Mouse (Mus musculus): ENCODE data around the gene Fgfr2. TPM values are rescaled to one million over a fixed set of nuclear protein-coding genes. Genes with fewer than 3 reads are reported as not detected.

Fgfr2 gene
- polyA plus RNA-seq, 1 experiment from 2014 or later = 104 TPM

- H3K36me3 ChIP-seq = no peaks in the 10 kb centered on the region
- H3K4me1 ChIP-seq = 0 out of 2 replicates have a peak, but pooled peaks cover 2% of the 10 kb centered on the region
- H3K27ac ChIP-seq = no peak overlapping the region
- no peak overlapping the region for H3K4me2 ChIP-seq
- no peak overlapping the region for H3K9ac ChIP-seq
- no peak for ATAC-seq (ENCODE audit: insufficient read depth, low FRiP score, low read depth)
- H3K27me3 ChIP-seq (replicated peaks) = no peaks in the 10 kb centered on the region
- no peak overlapping the region for H3K4me3 ChIP-seq (replicated peaks)
- 73% methylated on average over 6 of the region's 6 CpGs for WGBS
- H3K9me3 ChIP-seq = no peaks in the 10 kb centered on the region
Observed at GRCm38 (mm10) chr7:131653416-131653815, 1469.7 kb downstream of the Fgfr2 start.

DNA sequence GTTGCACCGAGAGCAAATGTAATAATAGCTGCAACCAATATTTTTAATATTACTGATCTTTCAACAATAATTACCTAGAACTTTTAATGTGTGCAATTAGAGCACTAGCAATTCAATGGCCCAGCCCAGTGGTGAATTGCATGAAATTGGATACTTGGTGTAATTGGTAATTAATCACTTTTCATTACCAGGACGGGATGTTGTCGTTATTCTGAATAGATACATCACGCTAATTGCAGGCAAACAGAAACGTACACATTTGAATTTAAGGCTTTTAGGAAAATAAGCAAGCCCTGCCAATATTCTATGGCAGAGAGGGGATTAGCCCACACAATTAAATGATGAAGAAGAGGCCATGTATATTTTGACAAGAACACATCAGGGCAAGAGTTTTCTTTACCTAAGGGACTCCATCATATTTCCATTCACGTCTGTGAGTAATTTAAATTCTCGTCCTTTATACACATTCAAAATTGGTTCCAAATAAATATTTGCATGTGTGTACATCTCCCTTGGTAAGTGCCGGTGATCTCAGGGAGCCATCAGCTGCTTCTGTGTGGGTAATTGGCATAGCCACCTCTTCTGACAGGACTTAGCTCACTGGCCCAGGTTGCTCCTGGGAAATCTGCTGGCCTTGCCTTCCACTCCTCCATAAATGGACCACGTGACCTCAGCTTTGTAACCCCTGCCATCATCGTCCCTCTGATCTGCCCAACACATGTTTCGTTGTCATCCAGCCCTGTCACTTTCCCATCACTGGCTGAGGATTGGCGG, 1471.0 kb downstream of the Fgfr2 start:
- 0 out of 2 replicates have a peak, but pooled peaks cover 2% of the 10 kb centered on the region for H3K4me1 ChIP-seq
- no peak overlapping the region for H3K4me2 ChIP-seq
- H3K27me3 ChIP-seq (replicated peaks) = no peaks in the 10 kb centered on the region
- no peak overlapping the region for H3K27ac ChIP-seq
- H3K9me3 ChIP-seq = no peaks in the 10 kb centered on the region
- H3K36me3 ChIP-seq = no peaks in the 10 kb centered on the region
- H3K9ac ChIP-seq = no peak overlapping the region
- H3K4me3 ChIP-seq (replicated peaks) = no peak overlapping the region
- no peak for ATAC-seq (ENCODE audit: insufficient read depth, low FRiP score, low read depth)
- 68% methylated on average over 12 of the region's 12 CpGs for WGBS

- H3K27me3 ChIP-seq (replicated peaks) = peaks cover 7% of the 10 kb centered on the region; the same call in 1 of the 2 replicates
- H3K27ac ChIP-seq = no peak overlapping the region
- H3K9me3 ChIP-seq = no peaks in the 10 kb centered on the region
- no peak overlapping the region for H3K9ac ChIP-seq
- ATAC-seq (ENCODE audit: insufficient read depth, low FRiP score, low read depth) = no peak
- WGBS = 43% methylated on average over 2 of the region's 2 CpGs
- no peaks in the 10 kb centered on the region for H3K36me3 ChIP-seq
- H3K4me2 ChIP-seq = no peak overlapping the region
- 0 out of 2 replicates have a peak, but pooled peaks cover 2% of the 10 kb centered on the region for H3K4me1 ChIP-seq
- H3K4me3 ChIP-seq (replicated peaks) = no peak overlapping the region
Observed at GRCm38 (mm10) chr7:131650277-131650676, 1472.9 kb downstream of the Fgfr2 start.

- Histone ChIP-seq H3K27me3 (replicated peaks) (peaks cover 23% of the 10 kb centered on the region), H3K9me3 (no peaks in the 10 kb centered on the region), H3K36me3 (no peaks in the 10 kb centered on the region), H3K4me2 (no peak overlapping the region), H3K4me3 (replicated peaks) (no peak overlapping the region), H3K4me1 (peaks cover 6% of the 10 kb centered on the region; the same call in 1 of the 2 replicates), H3K9ac (no peak overlapping the region), H3K27ac (no peak overlapping the region)
- ATAC-seq (ENCODE audit: insufficient read depth, low FRiP score, low read depth) = no peak
- 28% methylated on average over 7 of the region's 7 CpGs for WGBS
Observed at GRCm38 (mm10) chr7:131648276-131648675, 1474.9 kb downstream of the Fgfr2 start.

DNA sequence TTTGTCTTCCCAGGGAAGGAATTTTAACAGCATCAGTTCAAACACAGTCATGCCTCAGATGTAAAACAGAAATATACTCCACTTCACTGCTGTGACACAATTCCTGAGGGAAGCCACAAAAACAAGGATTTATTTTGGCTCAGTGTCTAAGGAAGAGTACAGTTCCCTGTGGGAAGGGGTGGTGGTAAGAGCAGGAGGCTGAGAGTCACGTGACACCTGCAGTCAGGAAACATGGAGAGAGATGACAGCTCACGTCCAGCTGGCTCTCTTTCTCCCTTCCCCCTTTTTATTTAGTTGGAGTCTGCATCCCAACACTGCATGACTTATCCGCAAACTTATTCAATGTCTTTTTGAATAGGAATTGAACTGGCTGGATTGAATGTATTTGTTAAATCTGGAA, 1475.6 kb downstream of the Fgfr2 start:
- H3K36me3 ChIP-seq = no peaks in the 10 kb centered on the region
- peaks cover 6% of the 10 kb centered on the region; the same call in 1 of the 2 replicates for H3K4me1 ChIP-seq
- no peak for ATAC-seq (ENCODE audit: insufficient read depth, low FRiP score, low read depth)
- no peak overlapping the region for H3K4me3 ChIP-seq (replicated peaks)
- H3K4me2 ChIP-seq = no peak overlapping the region
- no peaks in the 10 kb centered on the region for H3K9me3 ChIP-seq
- H3K27ac ChIP-seq = no peak overlapping the region
- peaks cover 29% of the 10 kb centered on the region for H3K27me3 ChIP-seq (replicated peaks)
- H3K9ac ChIP-seq = no peak overlapping the region
- 32% methylated on average over 3 of the region's 3 CpGs for WGBS

DNA sequence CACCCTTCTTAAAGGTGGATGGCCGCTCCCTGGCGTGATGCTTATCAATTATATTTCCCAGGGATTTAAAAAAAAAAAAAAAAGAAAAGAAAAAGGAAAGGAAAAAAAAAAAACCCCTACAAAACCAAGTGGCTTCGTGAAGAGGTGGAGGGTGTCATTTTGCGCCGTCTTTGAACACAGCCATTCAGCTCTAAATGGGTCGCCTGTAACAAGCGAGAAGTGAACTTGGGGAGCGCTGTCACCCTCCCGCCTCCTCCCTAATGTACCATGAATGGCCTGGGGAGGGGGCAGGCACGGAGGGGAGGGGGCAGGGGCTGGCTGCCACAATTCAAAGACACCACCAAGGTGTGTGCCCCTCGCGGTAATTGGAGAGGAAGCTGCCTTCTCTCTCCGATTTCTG, 1478.6 kb downstream of the Fgfr2 start:
- WGBS = 4% methylated on average over 13 of the region's 13 CpGs
- 0 out of 2 replicates have a peak overlapping the region, but pooled peaks have one; percentile 3 for H3K4me3 ChIP-seq (replicated peaks)
- peaks cover 4% of the 10 kb centered on the region; the same call in 1 of the 2 replicates for H3K4me1 ChIP-seq
- no peak overlapping the region for H3K9ac ChIP-seq
- no peaks in the 10 kb centered on the region for H3K9me3 ChIP-seq
- H3K27me3 ChIP-seq (replicated peaks) = peaks cover 39% of the 10 kb centered on the region
- peak overlapping the region; percentile 43 for H3K4me2 ChIP-seq
- ATAC-seq (ENCODE audit: insufficient read depth, low FRiP score, low read depth) = no peak
- H3K27ac ChIP-seq = no peak overlapping the region
- no peaks in the 10 kb centered on the region for H3K36me3 ChIP-seq

GRCm38 (mm10) chr7:131644051-131644450, 1479.1 kb downstream of the Fgfr2 start:
- peak overlapping the region; percentile 43 for H3K4me2 ChIP-seq
- no peak overlapping the region for H3K9ac ChIP-seq
- H3K4me1 ChIP-seq = peaks cover 4% of the 10 kb centered on the region; the same call in 1 of the 2 replicates
- H3K4me3 ChIP-seq (replicated peaks) = peak overlapping the region; percentile 3; the same call in 1 of the 2 replicates
- WGBS = 3% methylated on average over 16 of the region's 16 CpGs
- H3K36me3 ChIP-seq = no peaks in the 10 kb centered on the region
- no peak for ATAC-seq (ENCODE audit: insufficient read depth, low FRiP score, low read depth)
- H3K27ac ChIP-seq = no peak overlapping the region
- H3K9me3 ChIP-seq = no peaks in the 10 kb centered on the region
- peaks cover 39% of the 10 kb centered on the region for H3K27me3 ChIP-seq (replicated peaks)

DNA sequence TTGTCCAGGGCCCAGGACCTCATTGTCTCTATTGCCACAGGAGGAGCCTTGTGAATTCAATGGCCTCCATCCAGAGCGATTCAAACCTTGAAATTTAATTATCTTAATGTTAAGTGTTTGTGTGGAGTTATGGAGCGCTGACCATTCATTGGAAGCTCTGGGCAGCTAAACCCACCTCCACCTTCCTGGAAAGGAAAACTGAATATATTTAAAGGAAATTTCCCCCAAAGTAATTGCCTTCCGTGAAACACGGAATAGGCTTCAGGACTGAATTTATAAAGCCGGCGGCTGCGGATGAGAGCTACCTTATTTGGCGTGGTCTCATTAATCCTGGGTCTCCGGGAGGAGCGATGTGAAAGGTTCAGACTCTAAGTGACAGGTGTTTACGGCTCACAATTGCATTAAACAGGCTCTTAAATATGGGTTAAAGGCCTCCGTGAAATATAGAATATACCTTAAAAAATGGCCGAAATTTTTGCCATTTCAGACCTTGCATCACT, 1479.8 kb downstream of the Fgfr2 start:
- ATAC-seq (ENCODE audit: insufficient read depth, low FRiP score, low read depth) = no peak
- H3K4me2 ChIP-seq = 0 out of 2 replicates have a peak overlapping the region, but pooled peaks have one; percentile 43
- WGBS = 28% methylated on average over 13 of the region's 13 CpGs

DNA sequence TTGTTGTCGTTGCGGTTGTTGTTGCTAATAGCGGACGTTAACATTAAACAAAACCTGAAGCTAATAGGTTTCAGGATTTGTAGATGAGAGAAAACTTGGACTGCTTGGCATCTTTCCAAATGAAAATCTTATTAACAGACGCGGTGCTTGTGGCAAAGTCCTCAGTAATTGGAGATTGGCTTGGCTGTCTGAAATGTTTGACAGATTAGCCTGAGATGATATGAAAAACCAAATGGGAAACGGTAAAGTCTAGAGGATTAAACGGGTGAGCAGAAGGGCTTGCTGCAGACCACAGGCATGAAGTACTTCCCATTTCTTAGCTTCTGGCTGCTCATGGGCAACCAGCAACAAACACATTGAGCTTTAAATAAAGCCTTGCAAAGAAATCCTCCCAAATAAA, 1493.6 kb downstream of the Fgfr2 start:
- no peaks in the 10 kb centered on the region for H3K4me1 ChIP-seq
- WGBS = 71% methylated on average over 8 of the region's 8 CpGs
- no peaks in the 10 kb centered on the region for H3K9me3 ChIP-seq
- no peak overlapping the region for H3K27ac ChIP-seq
- no peaks in the 10 kb centered on the region for H3K36me3 ChIP-seq
- no peaks in the 10 kb centered on the region for H3K27me3 ChIP-seq (replicated peaks)
- no peak overlapping the region for H3K4me3 ChIP-seq (replicated peaks)
- ATAC-seq (ENCODE audit: insufficient read depth, low FRiP score, low read depth) = no peak
- H3K9ac ChIP-seq = no peak overlapping the region
- no peak overlapping the region for H3K4me2 ChIP-seq

More for the DNA sequence above, 1479.8 kb downstream of the Fgfr2 start:
- H3K4me1 ChIP-seq = peaks cover 4% of the 10 kb centered on the region; the same call in 1 of the 2 replicates
- no peak overlapping the region for H3K9ac ChIP-seq
- H3K9me3 ChIP-seq = no peaks in the 10 kb centered on the region
- no peak overlapping the region for H3K4me3 ChIP-seq (replicated peaks)
- no peak overlapping the region for H3K27ac ChIP-seq
- H3K27me3 ChIP-seq (replicated peaks) = peaks cover 39% of the 10 kb centered on the region
- no peaks in the 10 kb centered on the region for H3K36me3 ChIP-seq

DNA sequence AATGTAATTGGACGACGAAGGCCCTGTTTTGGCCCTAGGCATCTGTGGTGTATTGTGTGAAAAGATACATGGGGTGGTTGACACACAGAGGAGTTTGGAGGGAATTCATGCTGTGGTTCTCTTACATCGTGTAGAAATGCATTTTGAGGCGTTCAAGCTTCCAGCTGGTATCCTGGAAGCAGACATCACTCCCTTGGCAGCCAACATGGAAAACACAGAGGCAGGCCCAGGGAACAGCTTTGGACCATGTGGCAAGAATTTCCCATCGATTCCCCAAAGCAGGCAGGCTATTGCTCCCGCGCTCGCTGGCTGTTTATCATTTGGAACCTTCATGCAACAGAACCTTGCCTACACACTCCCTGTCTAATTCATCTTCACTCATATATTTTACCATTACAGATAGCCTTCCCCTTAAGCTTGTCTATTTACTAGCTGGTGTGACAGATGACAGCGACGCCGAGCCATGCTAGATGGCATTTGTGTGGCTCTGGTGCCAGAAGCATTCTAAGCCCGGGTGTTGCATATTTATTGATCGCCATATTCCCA, 1494.2 kb downstream of the Fgfr2 start:
- no peak overlapping the region for H3K27ac ChIP-seq
- H3K36me3 ChIP-seq = no peaks in the 10 kb centered on the region
- H3K9ac ChIP-seq = no peak overlapping the region
- no peaks in the 10 kb centered on the region for H3K4me1 ChIP-seq
- no peak overlapping the region for H3K4me2 ChIP-seq
- WGBS = 84% methylated on average over 13 of the region's 13 CpGs
- ATAC-seq (ENCODE audit: insufficient read depth, low FRiP score, low read depth) = no peak
- no peak overlapping the region for H3K4me3 ChIP-seq (replicated peaks)
- no peaks in the 10 kb centered on the region for H3K27me3 ChIP-seq (replicated peaks)
- no peaks in the 10 kb centered on the region for H3K9me3 ChIP-seq

- Histone ChIP-seq H3K4me1 (no peaks in the 10 kb centered on the region), H3K27ac (no peak overlapping the region), H3K9ac (no peak overlapping the region), H3K4me3 (replicated peaks) (no peak overlapping the region), H3K27me3 (replicated peaks) (no peaks in the 10 kb centered on the region), H3K36me3 (no peaks in the 10 kb centered on the region), H3K4me2 (no peak overlapping the region), H3K9me3 (no peaks in the 10 kb centered on the region)
- WGBS = 82% methylated on average over 17 of the region's 17 CpGs
- no peak for ATAC-seq (ENCODE audit: insufficient read depth, low FRiP score, low read depth)
Observed at GRCm38 (mm10) chr7:131628356-131628755, 1494.8 kb downstream of the Fgfr2 start.

DNA sequence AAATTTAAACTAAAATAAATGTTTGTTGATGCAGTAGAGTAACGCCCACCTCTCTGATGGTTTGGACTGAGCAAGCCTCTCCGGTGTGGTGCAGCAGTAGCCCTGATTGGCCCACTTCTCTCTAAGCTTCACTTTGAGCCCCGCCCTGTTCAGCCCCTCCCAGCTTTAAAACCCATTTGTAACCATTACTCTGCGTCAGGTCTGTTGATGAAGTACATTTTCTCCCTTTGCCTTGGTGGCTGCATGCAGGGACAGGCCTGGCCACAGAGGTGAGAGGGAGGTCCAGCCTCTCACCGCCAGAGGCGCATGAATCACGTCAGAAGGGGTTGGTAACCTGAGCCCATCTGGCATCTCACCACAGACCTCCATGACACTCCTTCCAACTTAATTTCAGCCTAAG, 1513.5 kb downstream of the Fgfr2 start:
- Histone ChIP-seq H3K4me3 (replicated peaks) (no peak overlapping the region), H3K27me3 (replicated peaks) (no peaks in the 10 kb centered on the region), H3K36me3 (no peaks in the 10 kb centered on the region), H3K4me2 (no peak overlapping the region), H3K9me3 (no peaks in the 10 kb centered on the region), H3K9ac (no peak overlapping the region), H3K27ac (no peak overlapping the region), H3K4me1 (no peaks in the 10 kb centered on the region)
- peak; percentile 27 for ATAC-seq (ENCODE audit: insufficient read depth, low FRiP score, low read depth)
- WGBS = 25% methylated on average over 7 of the region's 7 CpGs
